Mouse (Mus musculus) intestine, embryonic 14.5 days (tissue): Measurements from ENCODE around the gene Mfsd11. TPM values are rescaled to one million over a fixed set of nuclear protein-coding genes. Genes with fewer than 3 reads are reported as not detected.
A peak's percentile ranks its signal among the peaks of the same experiment; 100 is the strongest.
"Not testable (repeated sequence)": the region's sequence is repeated elsewhere in the genome, so short reads cannot be mapped to it uniquely, and the experiment has no call there.

Experiments
- ATAC-seq: fragments of 200-750 bp; cut with Nextera tagmentation; replicated peaks from 2 replicates; pipeline ENCODE4 v1.8.0; 2017; ENCODE audit warnings: low read depth, moderate number of reproducible peaks, moderate TSS enrichment, moderate library complexity; ENCODE audit not compliant: low FRiP score, low TSS enrichment
- DNase-seq: peaks from one replicate; pipeline ENCODE4 v3.0.0-alpha.2; 2018; ENCODE audit warnings: low spot score
- H3K27ac ChIP-seq: fragments of 300-500 bp; sonication (generic); 2 replicates; pipeline ENCODE4 v1.5.1; 2014; ENCODE audit warnings: low read depth, mild to moderate bottlenecking, control low read depth
- H3K27me3 ChIP-seq: fragments of 300-500 bp; sonication (generic); replicated peaks from 2 replicates; pipeline ENCODE4 v1.6.1; 2014; ENCODE audit warnings: low read length, control low read depth; ENCODE audit not compliant: control insufficient read depth, insufficient read depth
- H3K36me3 ChIP-seq: fragments of 300-500 bp; sonication (generic); 2 replicates; pipeline ENCODE4 v1.6.1; 2014; ENCODE audit warnings: low read length, control low read depth; ENCODE audit not compliant: control insufficient read depth, insufficient read depth
- H3K4me1 ChIP-seq: fragments of 300-500 bp; sonication (generic); replicated peaks from 2 replicates; pipeline ENCODE4 v1.6.1; 2014; ENCODE audit warnings: low read length, control low read depth, mixed read lengths; ENCODE audit not compliant: control insufficient read depth, insufficient read depth
- H3K4me2 ChIP-seq: fragments of 300-500 bp; sonication (generic); 2 replicates; pipeline ENCODE4 v1.6.1; 2014; ENCODE audit warnings: low read length
- H3K4me3 ChIP-seq: fragments of 300-500 bp; sonication (generic); 2 replicates; pipeline ENCODE4 v1.5.1; 2014; ENCODE audit warnings: low read depth, low read length, control low read depth, mixed read lengths
- H3K9ac ChIP-seq: fragments of 300-500 bp; sonication (generic); 2 replicates; pipeline ENCODE4 v1.6.1; 2014; ENCODE audit warnings: mild to moderate bottlenecking, low read length
- H3K9me3 ChIP-seq: fragments of 300-500 bp; sonication (generic); 2 replicates; pipeline ENCODE4 v1.6.1; 2016; ENCODE audit warnings: low read length, control low read depth; ENCODE audit not compliant: control insufficient read depth
- WGBS: fragments of 180-500 bp; shearing (Covaris S2); extraction: QIAGEN DNeasy Blood & Tissue Kit; methylation state at CpG from one replicate; pipeline ENCODE4 v1.1.7; 2014; 5-methylcytosine and 5-hydroxymethylcytosine counted together
- polyA plus RNA-seq: library from polyadenylated mRNA; unstranded; fragments of >200 nt; fragmentation: Nextera tagmentation; extraction: Ambion mirVana; gene quantifications from 2 replicates; pipeline ENCODE4 v1.2.1, GENCODE M21; 2014

The Mfsd11 gene
- polyA plus RNA-seq, 1 experiment from 2014 or later: 29.1 TPM

DNA sequence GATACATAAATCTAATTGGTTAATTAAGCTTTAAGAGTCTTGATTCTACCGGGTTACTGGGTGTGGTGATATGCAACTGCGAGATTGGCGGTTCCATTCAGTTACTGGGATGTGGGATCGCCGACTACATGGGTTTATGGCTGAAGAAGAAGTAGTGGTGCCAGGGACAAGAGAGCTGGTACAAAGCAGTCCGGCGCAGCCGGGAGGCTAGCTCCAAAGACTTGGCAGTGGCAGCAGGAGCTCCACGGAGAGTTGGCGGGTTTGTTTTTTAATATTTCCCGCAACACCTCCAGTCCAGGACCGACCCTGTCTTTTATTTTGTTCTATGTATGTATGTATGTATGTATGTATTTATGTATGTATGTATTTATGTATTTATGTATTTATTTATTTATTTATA, 47.0 kb downstream of the Mfsd11 start:
- Histone ChIP-seq H3K4me1 (no peaks in the 10 kb centered on the region), H3K4me2 (no peak overlapping the region), H3K9ac (no peak overlapping the region), H3K4me3 (no peak overlapping the region), H3K27ac (no peak overlapping the region), H3K9me3 (no peaks in the 10 kb centered on the region), H3K36me3 (no peaks in the 10 kb centered on the region), H3K27me3 (0 out of 2 replicates have a peak, but pooled peaks cover under 1% of the 10 kb centered on the region)
- DNase-seq: no peak
- 92% methylated on average over 12 of the region's 12 CpGs for WGBS
- ATAC-seq: no peak

DNA sequence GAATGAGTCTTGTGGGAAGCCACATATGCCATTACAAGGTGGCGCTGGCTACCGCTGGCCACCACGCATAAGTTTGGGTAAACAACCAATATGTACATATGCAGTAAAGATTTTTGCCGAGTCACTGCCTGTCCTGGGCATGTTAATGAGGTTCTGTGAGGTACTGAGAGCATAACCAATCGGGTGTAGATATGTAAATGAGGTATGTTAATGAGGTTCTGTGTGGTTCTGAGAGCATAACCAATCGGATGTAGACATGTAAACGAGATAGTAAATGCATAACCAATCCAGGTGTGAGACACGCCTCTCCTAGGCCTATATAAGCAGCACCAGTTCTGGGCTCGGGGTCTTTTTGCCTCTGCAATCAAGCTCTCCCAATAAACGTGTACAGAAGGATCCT, 50.3 kb downstream of the Mfsd11 start:
- not testable (repeated sequence) for H3K4me2 ChIP-seq, H3K4me3 ChIP-seq, ATAC-seq, H3K9me3 ChIP-seq, H3K9ac ChIP-seq, H3K27ac ChIP-seq, DNase-seq, H3K36me3 ChIP-seq, H3K4me1 ChIP-seq
- 91% methylated on average over 10 of the region's 10 CpGs for WGBS
- H3K27me3 ChIP-seq: peaks cover 15% of the 10 kb centered on the region

DNA sequence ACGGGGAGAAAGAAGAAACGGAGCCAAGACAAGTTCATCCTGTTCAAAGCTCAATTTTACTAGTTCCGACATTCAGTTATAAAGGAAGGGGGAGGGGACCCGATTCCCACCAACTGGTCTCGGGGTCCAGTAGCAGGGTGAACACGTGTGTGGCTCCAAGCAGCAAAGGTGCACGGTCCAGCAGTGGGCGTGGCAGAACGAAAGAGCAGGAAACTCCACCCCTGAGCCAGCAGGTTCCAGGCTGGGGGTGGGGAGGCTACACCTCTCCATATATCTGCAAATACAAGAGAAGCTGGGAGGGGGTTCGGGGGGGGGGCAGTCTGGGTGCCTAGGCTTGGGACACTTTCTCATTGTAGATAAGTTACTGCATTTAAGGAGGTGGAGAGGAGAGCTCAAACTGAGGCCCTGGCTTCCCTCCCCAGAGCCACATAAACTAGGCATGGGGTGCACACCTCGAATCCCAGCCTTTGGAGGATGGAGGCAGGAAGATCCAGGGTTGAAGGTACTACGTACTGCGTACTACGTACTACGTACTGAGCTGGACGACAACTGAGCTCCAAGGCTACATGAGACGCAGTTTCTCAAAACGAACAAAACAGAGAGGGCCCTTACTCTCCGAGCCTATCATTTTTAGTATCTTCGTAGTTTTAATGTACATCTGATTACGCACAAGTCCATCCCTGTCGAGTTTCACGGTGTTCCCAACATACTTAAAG, 53.7 kb downstream of the Mfsd11 start:
- H3K27me3 ChIP-seq: peaks cover 15% of the 10 kb centered on the region
- H3K9me3 ChIP-seq: no peaks in the 10 kb centered on the region
- H3K36me3 ChIP-seq: no peaks in the 10 kb centered on the region
- 0 out of 2 replicates have a peak overlapping the region, but pooled peaks have one; percentile 3 for H3K4me3 ChIP-seq
- H3K9ac ChIP-seq: no peak overlapping the region
- DNase-seq: no peak
- H3K4me1 ChIP-seq: 0 out of 2 replicates have a peak, but pooled peaks cover 4% of the 10 kb centered on the region
- no peak overlapping the region for H3K27ac ChIP-seq
- peak overlapping the region; percentile 46 for H3K4me2 ChIP-seq
- WGBS: 3% methylated on average over 23 of the region's 23 CpGs
- ATAC-seq: no peak

DNA sequence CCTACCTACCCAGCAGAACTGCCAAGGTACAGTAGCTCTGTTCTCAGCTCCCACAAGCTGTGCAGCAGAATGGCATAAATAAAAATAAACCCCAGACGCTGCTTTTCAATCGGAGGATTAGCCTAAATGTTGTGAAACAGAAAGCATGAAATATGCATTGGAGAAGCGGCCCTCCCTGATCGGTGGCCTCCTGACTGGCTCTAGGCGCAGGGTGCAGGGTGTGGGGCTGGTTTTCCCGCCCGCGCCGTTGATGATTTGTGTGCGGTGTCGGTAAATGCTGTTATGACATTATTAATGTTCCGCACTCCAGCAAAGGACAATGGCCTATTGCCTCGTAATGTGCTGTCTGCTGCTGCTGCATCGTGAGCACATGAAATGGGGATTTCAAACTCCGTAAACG, 61.3 kb downstream of the Mfsd11 start:
- Histone ChIP-seq H3K27ac (no peak overlapping the region), H3K4me2 (no peak overlapping the region)

DNA sequence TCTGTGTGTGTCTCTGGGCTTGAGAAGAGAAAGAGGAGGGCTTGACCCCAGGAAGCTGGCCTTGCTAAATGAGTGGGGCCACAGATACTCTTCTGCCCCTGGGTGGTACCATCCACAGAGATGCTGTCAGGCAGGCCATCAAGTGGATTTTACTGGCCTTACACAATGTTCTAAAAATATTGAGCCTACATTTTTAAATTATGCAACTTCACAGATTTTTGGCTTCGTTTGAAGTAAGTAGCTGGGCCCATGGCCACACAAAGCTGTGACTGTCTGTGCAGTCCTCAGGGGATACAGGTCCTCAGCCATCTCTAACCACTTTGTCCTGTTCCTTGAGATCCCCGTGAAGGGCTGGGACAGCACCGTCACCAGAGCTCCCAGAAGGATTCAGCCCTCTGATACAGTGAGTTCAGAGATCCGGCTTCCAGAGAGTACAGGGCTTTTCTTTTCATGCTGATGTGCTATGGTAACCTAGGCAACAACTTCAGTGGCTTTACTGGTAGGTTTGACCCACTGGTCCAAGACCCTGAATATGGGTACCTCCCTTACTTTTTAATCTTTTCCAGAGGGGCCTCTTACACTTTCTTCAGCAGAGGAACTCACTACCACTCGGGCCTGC, 62.1 kb downstream of the Mfsd11 start:
- Histone ChIP-seq H3K9ac (no peak overlapping the region), H3K4me1 (no peaks in the 10 kb centered on the region; the same call in 1 of the 2 replicates), H3K27me3 (peaks cover 34% of the 10 kb centered on the region), H3K4me3 (no peak overlapping the region), H3K9me3 (no peaks in the 10 kb centered on the region), H3K27ac (no peak overlapping the region), H3K4me2 (no peak overlapping the region), H3K36me3 (no peaks in the 10 kb centered on the region)
- DNase-seq (no peak), ATAC-seq (no peak)
- WGBS: 70% methylated on average over 5 of the region's 5 CpGs

More for the DNA sequence above, 61.3 kb downstream of the Mfsd11 start:
- 42% methylated on average over 16 of the region's 16 CpGs for WGBS
- ATAC-seq (no peak), DNase-seq (no peak)
- Histone ChIP-seq H3K9ac (no peak overlapping the region), H3K27me3 (peaks cover 27% of the 10 kb centered on the region), H3K4me3 (no peak overlapping the region), H3K9me3 (no peaks in the 10 kb centered on the region), H3K36me3 (no peaks in the 10 kb centered on the region), H3K4me1 (no peaks in the 10 kb centered on the region; the same call in 1 of the 2 replicates)

DNA sequence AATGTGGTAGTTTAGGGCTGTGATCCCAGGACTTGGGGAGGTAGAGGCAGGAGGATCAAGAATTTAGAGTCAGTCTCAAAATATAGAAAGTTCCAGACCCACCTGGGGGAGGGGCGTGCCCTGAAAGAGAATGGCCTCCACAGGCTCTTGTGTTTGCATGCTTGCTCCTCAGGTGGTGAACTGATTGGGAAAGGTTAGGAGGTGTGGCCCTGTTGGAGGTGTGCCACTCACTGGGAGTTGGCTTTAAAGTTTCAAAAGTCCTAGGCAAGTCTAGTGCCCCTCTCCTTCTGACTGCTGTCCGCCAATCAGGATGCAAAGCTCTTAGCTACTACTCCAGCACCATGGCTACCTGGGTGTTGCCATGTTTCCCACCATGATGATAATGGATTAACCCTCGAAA, 63.0 kb downstream of the Mfsd11 start:
- Histone ChIP-seq H3K27me3 (peaks cover 43% of the 10 kb centered on the region), H3K4me1 (no peaks in the 10 kb centered on the region; the same call in 1 of the 2 replicates), H3K9ac (no peak overlapping the region), H3K4me2 (no peak overlapping the region), H3K4me3 (no peak overlapping the region), H3K9me3 (no peaks in the 10 kb centered on the region), H3K27ac (no peak overlapping the region), H3K36me3 (no peaks in the 10 kb centered on the region)
- no peak for DNase-seq
- ATAC-seq: no peak
- WGBS: 76% methylated on average over 3 of the region's 3 CpGs

DNA sequence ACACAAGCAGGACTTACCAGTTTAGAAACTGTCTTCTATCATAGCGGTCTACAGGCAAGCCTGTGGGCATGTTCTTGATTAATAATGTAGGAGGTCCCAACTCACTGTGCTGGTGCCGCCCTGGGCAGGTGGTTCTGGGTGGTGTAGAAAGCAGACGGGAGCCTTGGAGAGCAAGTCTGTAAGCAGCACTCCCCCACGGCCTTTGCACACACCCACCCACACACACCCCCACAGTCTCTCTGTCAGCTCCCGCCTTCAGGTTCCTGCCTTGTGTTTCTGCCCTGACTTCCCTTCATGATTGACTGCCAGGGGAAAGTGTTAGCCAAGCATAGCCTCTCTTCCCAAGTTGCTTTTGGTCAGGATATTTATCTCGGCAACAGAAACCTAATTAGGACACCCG, 65.1 kb downstream of the Mfsd11 start:
- H3K36me3 ChIP-seq: no peaks in the 10 kb centered on the region
- H3K27me3 ChIP-seq: peaks cover 59% of the 10 kb centered on the region
- DNase-seq (no peak), ATAC-seq (no peak)
- H3K27ac ChIP-seq: no peak overlapping the region
- 46% methylated on average over 7 of the region's 7 CpGs for WGBS
- H3K4me2 ChIP-seq: no peak overlapping the region
- no peak overlapping the region for H3K4me3 ChIP-seq
- no peaks in the 10 kb centered on the region for H3K9me3 ChIP-seq
- no peak overlapping the region for H3K9ac ChIP-seq
- H3K4me1 ChIP-seq: no peaks in the 10 kb centered on the region; the same call in 1 of the 2 replicates

DNA sequence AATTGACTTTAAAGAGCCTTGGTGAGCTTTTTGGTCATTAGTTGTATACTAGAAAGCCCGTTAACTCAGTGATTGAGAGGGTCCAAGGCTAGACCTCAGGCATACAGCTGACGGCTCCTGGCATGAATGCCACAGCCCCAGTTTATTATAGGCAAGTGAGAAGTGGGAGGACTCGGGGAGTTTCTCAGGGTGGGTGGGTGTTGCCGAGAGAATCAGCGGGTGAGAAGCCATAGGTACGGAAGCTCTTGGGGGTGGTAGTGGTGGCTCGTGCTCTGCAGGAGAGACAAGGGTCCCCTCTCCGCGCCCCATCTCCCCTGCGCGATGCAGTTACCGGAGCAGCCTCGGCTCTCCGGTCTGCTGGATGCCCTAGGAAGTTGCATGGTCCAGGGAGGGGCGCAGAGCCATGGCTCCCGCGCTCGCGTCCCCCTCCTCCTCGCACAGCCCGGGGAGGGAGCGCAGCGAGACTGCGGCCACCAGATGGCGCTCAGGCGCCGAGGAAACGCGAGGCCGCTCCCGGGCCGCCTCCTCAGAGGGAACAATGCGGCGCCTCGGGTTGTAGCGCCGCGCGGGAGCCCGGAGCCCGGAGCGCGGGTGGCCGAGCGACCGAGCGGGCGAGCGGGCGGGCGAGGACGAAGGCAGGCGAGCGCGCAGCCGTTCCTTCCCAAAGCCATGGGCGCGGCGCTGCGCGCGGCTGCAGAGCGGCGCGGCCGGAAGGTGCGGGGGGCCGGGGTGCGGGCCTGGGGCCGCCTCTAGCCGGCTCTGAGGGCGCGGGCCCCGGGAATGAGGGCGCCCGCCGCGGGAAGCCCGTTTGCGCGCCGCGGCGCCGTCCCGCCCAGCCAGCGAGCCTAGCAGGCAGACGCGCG, 66.3 kb downstream of the Mfsd11 start, which contains the start of gene Mgat5b:
Gene Mgat5b, plus strand, starts transcription at position 541 of the 863 bp plus-strand sequence.
- H3K27me3 ChIP-seq: peaks cover 59% of the 10 kb centered on the region
- ATAC-seq: peak; percentile 87
- 1% methylated on average over 69 of the region's 90 CpGs for WGBS
- H3K36me3 ChIP-seq: no peaks in the 10 kb centered on the region
- DNase-seq: peak; percentile 91
- H3K4me2 ChIP-seq: peak within 1 kb of the TSS; percentile 97
- peak within 1 kb of the TSS; percentile 48 for H3K9ac ChIP-seq
- H3K4me3 ChIP-seq: peak within 1 kb of the TSS; percentile 53
- no peak within 1 kb of the TSS for H3K27ac ChIP-seq
- no peaks in the 10 kb centered on the region for H3K9me3 ChIP-seq
- no peaks in the 10 kb centered on the region; the same call in 1 of the 2 replicates for H3K4me1 ChIP-seq
